Mouse (Mus musculus): ENCODE measurements around the gene Wdfy3.
"Not testable (repeated sequence)": the region's sequence is repeated elsewhere in the genome, so short reads cannot be mapped to it uniquely, and the experiment has no call there.

The Wdfy3 gene

DNA sequence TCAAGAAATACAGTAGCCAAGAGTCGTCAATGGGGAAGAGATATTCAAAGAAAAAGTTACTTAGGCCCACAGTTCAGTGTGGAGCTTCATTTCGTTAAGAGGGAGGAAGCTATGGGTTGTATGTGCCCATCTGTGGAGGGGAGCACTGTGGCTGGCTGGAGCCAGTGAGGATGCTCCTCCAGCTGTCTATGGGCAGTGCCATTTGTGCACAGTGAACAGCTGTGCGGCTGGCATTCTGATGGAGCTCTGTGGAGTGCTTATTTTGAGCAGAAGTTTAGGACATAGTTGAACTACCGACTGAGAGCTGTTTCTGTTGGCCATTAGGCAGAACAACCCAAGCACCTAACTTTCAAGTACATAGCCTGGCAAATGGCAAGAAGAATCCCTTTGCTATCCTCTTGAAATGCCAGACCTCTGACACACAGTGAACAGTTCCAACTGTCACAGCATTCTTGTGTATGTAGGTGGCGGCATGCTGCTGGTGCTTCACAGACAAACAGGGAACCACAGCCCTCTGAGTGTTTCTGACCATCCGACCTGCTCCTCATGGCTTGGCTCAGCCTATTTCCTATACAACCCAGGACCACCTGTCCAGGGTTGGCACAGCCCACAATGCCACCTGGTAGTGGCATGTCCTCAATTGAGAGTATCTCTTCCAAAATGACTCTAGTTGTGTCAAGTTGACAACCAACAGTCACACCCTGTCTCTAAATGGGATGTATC, 177.9 kb downstream of the Wdfy3 start:
- no peak for DNase-seq (ENCODE audit: low read depth, low spot score)

DNA sequence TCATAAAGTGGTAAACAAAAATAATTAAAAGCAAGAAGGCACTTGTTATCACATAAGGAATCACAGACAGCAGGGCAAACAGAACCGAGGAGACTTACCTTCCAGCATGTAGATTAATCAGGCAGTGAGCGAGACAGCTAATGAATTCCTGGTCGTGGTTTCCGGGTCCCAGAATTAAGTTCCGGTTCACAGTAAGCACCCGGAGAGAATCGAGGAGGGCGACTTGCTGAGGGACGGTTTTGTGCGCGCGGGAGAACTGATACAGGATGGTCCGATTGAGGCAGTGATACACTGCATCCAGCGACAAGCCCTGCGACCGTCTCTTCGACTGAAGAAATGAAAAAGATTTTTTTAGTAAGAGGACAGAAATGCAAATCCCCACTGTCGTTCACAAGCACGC, 181.7 kb downstream of the Wdfy3 start:
- no peak for DNase-seq (ENCODE audit: low read depth, low spot score)

DNA sequence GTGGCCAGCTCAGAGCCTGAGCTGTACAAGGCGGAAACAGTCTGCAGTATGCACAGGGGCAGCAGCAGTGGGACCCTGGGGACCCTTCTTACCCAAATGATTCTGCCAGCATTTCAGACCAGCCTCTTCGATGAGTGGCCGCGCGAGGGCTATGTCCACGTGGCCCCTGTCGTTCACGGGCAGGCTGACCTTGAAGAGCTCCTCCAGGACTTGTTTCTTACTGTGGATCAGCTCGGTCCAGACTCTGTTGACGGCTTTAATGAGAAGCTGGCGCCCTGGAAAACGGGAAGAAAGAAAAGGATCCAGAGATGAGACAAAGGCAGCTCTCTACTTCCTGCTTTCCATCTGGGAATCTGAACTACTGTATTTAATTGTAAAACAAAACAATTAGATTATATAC, 184.7 kb downstream of the Wdfy3 start:
- no peak for DNase-seq (ENCODE audit: low read depth, low spot score)

DNA sequence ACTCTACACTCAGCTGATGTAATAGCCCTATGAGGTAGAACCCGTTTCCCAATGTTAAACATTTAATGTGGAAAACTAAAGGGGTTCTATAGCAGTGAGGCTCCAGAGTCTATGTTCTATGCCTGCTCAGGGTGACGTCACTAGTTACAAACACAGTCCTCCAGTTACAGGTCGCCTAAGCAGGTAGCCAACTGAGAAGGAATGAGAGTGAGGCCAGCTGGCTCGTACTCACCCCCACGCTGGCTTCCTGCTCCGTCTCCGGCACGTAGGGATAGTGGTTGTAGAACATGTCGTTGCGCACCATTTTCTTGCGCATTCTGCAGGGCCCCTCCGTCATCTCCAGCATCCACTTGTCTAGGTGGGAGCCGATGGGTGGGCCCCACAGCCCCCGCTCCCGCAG, 187.5 kb downstream of the Wdfy3 start:
- no peak for DNase-seq (ENCODE audit: low read depth, low spot score)

DNA sequence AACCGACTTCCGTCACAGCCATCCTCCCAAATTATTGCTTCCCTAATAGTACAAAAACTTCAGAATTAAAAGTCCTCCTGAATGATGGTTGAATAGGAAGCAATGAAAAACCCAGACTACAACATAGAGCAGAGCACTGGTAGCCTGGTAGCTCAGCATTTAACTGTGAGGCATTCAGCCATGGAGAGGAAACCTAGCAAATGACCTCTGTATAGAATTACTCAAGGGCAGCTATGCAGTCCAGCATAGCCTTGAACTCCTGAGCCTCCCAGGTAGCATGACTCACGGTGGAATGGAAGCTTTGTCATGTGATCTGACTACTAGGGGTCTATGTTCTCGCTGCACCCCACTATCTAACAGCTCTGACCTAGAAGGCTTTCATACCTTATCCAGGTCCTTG, 189.8 kb downstream of the Wdfy3 start:
- no peak for DNase-seq (ENCODE audit: low read depth, low spot score)

DNA sequence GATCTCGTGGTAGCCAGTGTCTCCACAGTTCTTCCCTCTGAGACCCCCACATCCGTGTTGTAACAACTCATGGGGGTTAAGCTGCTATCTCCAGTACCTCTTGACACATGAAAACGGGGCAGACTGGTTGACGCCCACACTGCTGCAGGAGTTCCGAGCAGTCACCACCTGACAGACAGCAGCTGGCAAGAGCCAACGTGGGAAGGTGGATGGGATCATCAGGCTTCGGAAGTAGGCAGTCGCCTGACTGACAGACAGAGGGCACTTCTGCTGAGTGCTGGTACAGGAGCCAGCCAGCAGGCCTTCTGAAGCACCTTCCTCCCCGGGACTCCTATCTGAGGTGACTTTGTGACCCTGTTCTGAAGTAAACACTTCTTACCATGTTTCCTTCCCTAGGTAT, 191.3 kb downstream of the Wdfy3 start:
- DNase-seq (ENCODE audit: low read depth, low spot score), result no peak

DNA sequence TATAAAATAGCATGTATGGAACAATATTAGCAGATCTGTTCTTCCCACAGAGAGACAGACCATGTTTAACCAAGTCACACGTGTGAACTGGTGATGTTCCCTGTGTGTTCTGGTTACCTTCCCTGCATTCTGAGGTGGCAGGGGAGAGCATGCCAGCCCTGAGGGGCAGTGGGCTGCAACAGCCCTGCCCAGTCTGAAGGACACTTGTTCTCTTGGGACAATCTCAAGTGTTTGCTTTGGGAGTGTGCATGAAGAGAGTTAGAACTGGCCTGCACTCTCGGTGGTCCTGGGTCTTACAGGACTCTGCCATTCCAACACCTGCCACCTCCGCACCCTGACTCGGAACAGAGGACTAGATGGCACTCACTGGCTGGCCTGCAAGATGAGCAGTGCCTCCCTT, 193.5 kb downstream of the Wdfy3 start:
- DNase-seq (ENCODE audit: low read depth, low spot score), result no peak

DNA sequence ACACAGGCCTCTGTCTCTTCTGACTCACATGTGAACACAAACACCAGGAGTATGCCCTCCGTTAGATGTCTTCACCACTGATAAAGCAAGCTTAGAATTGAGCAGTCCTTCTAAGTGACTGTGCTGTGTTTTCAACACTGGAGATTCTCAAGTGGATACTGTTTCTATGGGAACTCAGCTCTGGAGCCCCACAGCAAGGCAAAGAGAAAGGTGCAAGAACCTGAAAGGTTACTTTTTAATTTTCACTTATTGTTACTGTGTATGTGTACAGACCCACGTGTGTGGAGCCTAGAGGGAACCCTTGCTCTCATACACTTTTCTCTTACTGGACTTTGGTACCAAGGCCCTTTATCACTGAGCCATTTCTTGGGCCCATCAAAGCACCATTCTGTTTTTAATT, 203.0 kb downstream of the Wdfy3 start:
- no peak for DNase-seq (ENCODE audit: low read depth, low spot score)

DNA sequence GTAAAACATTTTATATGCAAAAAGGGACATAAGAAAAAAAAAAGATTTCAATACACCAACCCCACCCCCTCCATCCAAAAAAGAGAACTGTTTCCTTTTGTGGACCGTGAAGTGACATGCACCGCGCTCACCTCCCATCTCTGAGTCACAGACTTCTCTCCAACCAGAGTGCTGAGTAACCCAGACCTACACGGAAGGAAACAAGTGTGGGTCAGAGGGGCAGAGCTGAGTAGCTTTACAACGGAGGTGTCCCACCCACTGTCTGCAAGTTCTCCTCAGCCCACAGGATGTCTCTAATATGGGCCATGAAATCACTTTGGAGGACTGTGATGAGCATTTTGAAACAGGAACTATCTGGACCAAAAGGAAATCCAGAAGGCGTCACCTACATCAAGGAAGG, 205.8 kb downstream of the Wdfy3 start:
- no peak for DNase-seq (ENCODE audit: low read depth, low spot score)

DNA sequence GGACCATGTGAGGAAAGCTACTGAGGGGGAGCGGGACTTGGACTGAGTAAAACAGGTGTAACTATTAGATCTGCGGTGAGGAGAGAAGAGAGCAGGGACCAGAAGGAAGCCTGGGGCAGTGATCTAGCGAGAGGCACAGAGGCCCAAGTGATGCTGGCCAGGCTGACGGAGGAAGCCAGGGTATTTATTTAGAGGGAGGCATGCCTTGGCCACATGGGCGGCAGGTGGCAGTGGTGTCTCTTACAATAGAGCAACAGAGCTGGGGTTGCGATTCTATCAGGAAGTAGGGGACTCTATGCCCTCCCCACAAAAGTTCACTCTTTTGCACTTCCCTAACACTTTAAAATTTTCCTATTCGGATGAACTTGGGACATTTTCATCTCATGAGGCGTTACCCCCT, 207.1 kb downstream of the Wdfy3 start:
- DNase-seq (ENCODE audit: low read depth, low spot score), result no peak

DNA sequence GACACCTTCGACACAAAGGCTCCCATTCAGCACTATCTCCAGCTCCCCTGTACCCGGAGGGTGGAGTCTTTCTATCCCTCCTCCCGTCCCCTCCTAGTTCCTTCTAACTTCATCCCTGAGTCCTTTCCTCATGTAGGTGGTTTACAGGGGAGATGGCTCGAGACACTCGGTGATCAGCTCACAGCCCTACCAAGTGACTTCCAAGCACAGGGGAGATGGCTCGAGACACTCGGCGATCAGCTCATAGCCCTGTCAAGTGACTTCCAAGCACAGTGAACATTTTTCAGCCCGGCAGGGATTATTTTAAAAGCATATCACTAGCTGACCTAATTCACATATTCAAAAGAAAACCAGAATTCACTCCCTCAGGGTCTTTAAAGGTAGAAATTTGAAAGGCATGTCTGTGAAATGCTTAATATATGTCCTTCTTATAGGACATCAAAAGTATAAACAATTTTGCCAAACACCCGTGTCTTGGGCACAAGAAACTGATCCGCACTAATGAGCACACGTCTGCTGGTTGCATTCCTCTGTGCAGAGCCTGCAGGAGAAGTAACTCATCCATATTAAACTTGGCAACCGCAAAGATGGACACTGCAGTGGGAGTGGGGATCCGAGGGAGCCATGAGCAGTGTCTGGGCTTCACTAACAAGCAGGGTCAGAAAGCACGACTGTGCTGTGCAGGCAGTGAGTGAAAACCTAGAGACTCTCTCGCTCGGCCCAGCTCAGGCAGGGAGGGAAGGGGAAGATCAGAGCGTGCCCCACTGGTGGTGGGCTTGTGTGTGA, 207.7 kb downstream of the Wdfy3 start:
- no peak for DNase-seq (ENCODE audit: low read depth, low spot score)

DNA sequence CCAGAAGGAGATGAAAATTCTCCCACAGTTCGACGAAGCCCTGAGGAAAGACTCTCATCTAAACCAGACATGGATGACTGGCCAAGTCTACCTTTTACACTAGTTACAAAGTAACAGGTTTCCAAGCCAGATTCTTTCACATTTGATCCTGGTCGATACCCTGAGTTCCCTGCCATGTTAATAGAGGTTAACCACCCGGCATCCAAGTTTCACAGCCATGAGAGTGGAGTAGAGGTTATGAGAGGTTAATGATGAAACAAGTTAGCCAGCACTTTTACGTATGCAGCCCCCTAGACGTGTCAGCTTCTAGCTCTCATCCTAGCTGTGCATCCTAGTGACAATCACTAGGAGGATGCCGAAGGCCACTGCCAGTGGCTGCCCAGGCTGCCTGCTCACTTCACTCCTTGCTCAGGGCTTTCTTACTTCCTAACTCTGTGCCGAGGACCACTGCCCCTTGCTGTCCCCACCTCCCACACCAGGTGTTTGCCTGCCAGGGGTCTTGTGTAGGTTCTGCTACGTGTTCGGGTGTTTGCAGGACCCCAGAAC, 210.8 kb downstream of the Wdfy3 start:
- DNase-seq (ENCODE audit: low read depth, low spot score), result no peak

DNA sequence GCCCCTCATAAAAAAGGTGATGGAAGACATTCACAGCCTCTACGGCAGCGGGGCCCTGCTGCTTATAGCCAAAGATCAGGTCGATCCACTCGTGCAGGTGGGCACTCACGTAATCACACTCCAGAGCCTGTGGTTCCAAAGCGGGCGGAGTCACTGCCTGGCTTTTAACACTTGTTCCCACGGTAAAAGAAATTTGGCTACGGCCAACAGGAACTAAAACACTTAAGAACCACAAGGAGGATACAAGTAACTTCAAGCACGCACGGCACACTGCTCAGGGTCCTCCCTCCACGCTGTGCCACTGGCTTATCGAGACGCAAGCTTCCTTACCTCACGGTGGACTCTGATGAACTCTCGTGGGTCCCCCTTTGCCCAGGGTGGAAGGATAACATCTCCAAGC, 214.2 kb downstream of the Wdfy3 start:
- no peak for DNase-seq (ENCODE audit: low read depth, low spot score)

DNA sequence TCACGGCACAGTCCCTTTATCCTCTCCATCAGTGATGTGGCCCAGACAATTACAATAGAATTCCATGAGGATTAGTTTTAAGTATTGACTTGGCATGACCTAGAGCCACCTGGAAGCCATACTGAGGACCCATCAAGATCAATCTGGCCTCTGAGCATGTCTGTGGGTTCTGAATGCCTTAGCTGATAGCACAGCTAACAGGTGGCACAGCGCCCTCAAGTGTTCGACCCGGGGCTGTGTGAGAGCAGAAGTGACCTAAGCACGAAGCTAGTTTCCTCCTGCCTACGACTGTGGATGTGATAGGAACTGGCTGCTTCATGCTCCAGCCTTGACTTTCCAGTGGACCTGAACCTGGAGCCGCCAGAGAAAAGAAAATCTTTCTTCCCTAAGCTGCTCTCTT, 215.1 kb downstream of the Wdfy3 start:
- DNase-seq (ENCODE audit: low read depth, low spot score), result no peak

DNA sequence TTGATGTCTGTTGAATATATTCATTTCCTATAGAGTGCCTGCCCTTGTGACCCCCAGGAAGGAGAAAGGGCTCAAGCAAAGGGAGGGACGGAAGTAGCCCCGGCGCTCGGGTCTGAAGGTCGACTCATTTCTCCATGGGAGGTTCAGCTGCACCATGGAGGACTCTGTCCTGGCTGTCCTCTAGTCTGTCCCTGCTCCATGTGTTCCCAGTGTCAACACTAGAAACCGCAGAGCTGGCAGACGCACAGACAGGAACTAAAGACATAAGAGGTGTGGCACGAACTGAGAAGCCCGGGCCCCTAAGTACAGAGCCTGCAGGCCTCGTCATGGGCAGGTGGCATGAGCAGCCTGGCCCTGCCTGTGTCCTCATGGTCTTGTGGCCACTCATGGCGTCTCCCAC, 215.6 kb downstream of the Wdfy3 start:
- DNase-seq (ENCODE audit: low read depth, low spot score), result no peak

DNA sequence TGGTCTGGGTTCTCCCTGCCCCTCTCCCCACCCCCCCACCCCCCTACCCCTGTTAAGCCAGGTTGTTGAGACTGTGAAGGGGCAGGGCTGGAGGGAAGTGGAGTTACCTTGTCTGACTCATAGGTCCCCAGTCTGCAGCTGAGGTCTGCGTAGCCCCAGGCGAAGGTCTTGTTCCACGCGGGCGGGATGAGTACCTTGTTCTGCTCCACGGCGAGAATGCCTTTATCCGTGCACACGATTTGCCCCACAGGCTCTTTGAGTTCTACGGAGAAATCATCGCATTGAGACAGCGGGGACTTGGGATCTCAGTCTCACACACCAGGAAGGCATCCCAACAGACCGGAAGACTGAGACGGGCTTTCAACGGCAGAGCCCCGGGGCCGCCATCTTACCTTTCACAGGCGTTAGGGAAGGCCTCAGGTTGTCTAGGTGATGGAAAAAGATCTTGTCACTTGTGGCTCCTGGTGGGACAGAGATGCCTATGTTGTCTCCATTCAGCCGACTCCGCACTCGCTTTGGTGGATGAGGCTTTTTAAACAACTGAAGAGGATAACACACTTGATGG, 217.5 kb downstream of the Wdfy3 start:
- DNase-seq (ENCODE audit: low read depth, low spot score), result no peak

DNA sequence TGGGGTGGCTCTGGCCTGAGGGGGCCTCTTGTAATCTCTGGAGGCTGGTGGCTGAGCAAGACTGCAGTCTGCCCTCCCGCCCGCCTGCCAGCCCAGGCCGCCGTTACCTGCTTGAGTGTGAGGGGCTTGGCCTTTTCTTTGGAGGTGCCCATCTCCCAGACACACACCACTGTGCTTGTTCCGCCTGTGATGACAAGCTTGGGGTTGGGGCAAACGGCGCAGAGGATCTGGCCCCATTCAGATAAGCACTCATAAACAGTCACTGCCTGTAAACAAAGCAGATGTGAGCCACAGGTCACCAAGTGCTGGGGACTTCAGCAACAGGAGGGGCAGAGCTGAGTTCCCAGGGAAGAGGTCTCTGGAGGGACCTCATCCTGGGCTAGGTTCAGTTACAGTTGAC, 218.6 kb downstream of the Wdfy3 start:
- no peak for DNase-seq (ENCODE audit: low read depth, low spot score)

DNA sequence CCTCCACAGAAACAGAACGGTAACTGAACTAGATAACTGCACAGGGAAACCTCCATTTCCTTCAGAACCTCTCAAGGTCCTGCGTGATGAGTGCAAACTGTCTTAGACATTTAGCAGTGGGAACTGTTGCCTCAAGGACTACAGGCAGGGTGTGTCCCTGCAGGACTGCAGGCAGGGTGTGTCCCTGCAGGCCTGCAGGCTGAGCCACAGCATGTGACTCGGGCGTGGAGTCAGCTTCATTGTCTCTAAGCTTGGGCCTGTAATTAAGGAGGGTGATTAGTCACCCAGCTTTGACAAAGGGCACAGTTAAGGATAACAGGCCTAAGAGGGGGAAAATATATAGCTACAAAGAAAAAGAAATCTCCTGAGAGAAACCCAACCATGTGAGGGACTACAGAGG, 222.0 kb downstream of the Wdfy3 start:
- no peak for DNase-seq (ENCODE audit: low read depth, low spot score)

DNA sequence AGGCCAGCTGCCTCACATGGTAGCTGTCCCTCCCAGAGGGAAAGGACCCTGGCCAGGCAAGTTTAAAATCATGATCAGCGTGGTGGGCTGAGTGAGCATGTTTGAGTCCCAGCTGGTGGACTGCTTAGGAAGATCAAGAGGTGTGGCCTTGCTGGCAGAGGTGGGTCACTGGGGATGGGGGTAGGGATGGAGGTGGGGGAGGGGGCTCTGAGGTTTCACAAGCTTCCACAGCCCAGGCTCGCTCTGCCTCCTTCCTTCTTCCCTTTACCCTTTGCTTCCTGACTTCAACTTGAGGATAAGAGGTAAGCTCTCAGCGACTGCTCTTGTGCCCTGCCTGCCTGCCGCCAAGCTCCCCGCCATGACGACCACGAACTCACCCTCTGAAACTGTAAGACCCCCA, 222.4 kb downstream of the Wdfy3 start:
- no peak for DNase-seq (ENCODE audit: low read depth, low spot score)

DNA sequence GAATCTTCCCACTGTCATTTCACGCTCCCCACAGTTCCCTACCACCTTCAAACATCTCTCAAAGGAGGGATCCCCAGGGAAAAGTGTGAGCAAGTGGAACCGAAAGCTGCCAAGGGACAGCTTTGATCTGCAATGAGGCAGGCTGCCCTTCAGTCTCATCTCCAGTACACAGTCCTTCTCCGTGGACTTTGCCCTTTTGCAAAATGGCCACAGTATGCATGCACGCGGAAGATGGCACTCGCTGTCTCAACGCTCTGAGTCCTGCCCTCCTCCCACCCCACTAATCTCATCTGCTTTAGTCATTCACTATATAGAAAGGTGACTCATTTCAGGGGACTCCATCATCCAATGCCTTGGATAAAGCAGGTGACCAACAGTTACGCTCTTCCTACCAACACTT, 223.8 kb downstream of the Wdfy3 start:
- no peak for DNase-seq (ENCODE audit: low read depth, low spot score)

DNA sequence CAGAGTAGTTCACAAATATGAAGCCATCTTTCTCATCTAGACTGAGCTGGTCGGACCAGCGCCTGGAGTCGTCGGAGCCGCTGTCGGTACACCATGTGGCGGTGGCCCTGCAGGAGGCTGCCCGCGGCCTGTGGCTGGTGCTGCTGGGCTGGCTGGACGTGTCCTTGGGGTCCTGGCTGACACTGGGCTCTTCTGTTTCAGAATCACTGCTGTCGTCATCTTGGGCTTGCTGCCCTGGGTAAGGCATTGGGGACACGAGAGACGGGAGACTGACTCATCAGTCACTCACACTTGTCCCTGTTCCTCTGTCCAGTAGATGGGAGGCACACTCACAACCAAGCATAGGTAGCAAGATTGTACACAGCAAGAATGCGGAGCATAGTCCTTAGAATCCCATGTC, 224.7 kb downstream of the Wdfy3 start:
- no peak for DNase-seq (ENCODE audit: low read depth, low spot score)

DNA sequence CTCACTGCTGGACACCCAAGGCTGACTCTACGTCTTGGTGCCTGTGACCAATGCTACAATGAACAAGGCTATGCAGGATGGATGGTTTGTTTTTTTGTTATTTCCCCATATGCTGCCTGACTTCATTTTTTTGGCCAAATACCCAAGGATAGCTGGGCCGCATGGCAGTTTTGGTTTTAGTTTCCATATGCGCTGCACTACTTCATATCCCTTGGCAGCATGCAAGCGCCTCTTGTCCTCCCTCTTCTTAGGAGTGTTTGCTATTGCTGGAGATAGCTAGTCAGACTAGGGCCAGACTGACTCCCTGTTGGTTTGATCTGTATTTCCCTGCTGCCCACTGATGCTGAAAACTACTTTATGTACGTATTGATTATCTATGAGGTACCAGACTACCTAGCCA, 229.2 kb downstream of the Wdfy3 start:
- DNase-seq (ENCODE audit: low read depth, low spot score), result no peak

DNA sequence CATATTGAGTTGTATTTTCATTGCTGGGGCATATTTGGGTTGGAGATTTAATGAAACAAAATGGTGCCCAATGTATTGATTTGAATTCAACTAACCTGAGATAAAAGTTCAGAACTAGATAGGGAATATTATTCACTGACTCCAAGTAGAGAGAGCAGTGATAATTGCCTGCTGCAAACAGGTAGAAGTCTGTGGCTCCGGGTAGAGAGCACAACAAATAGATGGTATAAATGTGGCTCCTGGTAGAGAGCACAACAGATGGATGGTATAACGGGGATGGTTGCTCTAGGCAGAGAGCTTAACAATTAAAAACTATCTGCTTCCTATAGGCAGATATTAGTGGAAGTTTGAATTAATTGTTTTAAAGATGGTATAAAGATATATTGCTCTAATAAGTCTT, 232.1 kb downstream of the Wdfy3 start:
- DNase-seq (ENCODE audit: low read depth, low spot score), result not testable (repeated sequence)

All from c-Kit-negative CD71-positive TER-119-positive erythroid progenitor cells, embryonic 14.5 days (primary cell).